Mouse (Mus musculus) testis, adult 2 months (tissue): ENCODE results near the gene Olfr1377.

ENCODE experiments used
- CTCF ChIP-seq: fragments of 200-500 bp; IDR thresholded peaks from 2 replicates; pipeline ENCODE4 v1.5.1; 2012; ENCODE audit warnings: low read depth, mild to moderate bottlenecking, inconsistent platforms, low read length, moderate library complexity; ENCODE audit not compliant: control insufficient read depth, insufficient read depth, insufficient replicate concordance
- POLR2A ChIP-seq: fragments of 200-500 bp; IDR thresholded peaks from 2 replicates; pipeline ENCODE4 v1.6.1; 2012; ENCODE audit warnings: low read depth, mild to moderate bottlenecking, inconsistent platforms, low read length, moderate library complexity; ENCODE audit not compliant: control insufficient read depth

DNA sequence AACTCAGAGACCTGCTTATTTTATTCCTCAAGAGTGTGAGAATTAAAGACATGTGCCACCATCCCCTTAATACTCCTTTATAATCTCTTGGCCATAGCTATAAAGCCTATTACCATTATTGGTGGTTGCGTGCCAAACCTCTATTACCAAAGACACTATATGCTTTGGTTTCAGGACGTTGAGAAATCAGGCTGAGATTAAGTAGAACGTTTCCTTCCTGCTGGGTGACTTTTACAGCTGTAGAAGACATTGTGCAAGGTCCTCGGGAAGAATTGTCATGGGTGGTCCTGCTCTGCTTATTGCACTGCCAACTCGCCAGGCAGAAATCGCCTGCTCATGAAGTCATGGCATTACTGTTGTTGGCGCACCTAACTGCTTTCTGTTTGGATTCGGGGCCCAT lies 43.3 kb upstream of the Olfr1377 start:
- TF ChIP-seq POLR2A (no peak), CTCF (no peak)
